Mouse (Mus musculus) MEL-GATA-1-ER (cell line): ENCODE data around the gene Dtd1.

Experiments used
- DNase-seq: peaks from one replicate; pipeline ENCODE4 v3.0.0-alpha.2; 2012; ENCODE audit warnings: low read depth; ENCODE audit errors: extremely low read depth

Dtd1 gene

DNA sequence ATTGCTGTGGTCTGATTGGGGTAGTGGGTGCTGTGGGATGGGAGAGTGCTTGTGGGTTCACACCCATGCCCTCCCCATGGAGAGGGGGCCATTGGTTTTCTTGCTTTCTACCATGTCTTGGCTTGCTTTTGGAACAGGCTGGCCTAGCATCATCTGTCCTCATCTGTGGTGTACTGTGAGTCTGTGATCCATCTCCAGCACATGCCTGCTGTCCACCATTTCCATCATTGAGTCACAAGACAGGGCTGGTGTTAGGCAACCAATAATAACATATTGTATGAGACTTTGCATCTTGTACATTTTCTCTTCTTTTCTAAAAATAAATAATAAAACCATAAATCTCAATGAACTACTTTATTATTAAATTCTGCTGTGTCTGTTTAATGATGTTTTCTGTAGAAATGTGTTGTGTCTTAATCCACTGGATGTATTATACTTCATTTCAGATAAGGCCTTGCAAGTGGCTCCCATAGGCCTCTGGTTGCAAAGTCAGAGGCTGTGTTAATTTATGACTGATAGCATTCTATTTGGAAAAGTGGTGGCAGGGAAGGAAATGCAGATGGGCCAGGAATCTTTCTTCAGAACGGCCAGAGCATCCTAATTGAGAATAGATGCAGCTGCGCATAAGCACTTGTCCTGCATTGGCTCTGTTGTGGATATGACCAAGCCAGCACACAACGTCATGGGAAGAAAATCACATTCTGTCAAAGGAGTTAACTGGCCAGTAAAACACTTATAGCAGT lies 168.8 kb downstream of the Dtd1 start:
- no peak for DNase-seq

DNA sequence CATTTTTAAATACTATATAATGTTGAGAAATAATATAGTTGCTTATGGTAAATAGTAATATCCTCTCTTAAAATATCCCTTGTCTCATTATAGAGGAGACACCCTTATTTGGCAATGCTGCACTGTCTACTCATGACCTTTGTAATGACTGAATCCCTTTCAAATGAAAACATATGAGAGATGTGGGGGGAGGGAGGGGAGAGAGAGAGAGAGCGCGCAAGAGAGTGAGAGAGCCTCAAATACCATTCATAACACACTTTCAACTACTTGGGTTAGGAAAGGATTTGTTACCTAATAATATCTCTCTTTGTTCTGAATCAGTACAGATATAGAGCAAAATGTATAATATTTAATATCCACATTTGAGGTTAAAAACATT lies 169.4 kb downstream of the Dtd1 start:
- no peak for DNase-seq

DNA sequence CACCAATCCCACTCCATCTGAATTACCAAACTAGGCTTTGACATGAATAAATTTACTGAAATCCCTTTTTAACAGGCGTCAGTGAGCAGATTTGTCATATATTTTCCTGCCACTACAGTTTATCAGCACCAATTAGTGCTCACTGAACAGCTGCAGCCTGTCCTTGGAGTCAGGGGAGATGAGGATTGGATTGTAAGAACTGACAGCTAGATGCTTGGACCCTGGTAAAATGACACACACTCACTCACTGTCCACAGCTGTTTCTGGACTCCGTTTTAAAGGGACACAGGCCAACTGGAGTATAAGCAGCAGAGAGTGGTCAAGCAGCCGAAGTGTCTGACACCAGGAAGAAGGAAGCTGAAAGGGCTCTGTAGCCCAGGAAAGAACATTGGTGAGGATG lies 169.9 kb downstream of the Dtd1 start:
- DNase-seq: no peak

DNA sequence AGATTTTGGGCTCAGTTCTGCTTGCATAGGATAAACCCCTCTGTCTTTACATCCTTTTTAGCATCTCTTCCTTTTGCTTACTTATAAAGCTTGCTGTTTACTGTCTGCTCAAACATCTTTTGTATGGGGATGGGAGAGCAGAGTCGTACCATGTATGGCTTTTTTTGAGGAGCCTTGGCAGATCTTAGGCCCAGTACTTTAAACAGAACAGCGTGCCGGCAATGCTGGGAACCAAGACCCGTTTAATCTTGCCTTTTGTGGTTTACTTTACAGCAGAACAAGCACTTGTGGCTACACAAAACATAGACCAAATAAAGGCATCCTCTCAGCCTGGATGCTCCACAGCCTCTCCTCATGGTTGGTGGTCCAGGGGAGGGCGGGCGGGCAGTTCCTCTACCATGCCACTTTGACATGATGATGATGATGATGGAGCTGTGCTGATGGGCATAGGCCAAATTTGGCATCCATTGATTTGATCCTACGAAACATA lies 170.8 kb downstream of the Dtd1 start:
- no peak for DNase-seq

DNA sequence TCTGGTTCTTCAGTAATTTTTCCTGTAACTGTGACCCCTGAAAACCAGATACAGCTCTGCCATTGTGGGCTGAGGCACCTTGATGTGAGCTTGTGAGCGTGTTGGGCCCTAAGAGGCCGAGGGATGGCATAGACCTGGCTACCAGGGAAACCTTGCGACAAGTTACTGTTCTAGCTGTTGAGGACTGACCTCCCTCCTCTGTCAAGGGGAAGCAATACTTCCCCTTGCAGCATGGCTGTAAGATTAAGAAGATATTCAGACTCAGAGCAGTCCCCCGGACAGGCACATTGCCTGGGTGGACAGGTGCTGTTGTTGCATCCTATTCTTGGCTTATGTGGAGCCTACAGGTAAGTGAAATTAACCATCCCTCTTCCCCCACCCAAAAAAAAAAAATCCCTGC lies 172.1 kb downstream of the Dtd1 start:
- no peak for DNase-seq

DNA sequence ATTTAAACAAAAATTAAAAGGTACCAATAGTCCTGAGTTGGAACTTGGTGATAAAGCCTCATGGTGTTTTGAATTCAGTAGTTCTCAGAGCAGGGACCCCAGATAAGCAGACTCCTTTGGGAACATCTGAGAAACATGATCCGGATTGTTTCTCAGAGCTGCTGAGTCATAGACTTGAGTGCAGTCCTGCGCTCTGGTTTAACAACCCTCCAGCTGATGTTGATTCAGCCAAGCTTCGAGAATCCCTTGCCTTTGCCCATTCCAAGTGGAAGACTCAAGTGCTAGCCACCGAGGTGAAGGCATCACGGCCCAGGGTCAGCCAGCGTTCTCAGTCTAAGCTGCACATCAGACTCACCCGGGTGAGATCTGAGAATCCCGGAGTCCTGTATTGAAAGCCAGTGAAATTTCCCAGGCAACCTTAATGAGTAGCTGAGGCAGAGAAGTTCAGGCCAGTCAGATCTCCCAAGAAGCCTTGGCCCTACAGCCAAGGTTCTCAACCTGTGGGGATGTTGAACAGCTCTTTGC lies 175.0 kb downstream of the Dtd1 start:
- DNase-seq: no peak

DNA sequence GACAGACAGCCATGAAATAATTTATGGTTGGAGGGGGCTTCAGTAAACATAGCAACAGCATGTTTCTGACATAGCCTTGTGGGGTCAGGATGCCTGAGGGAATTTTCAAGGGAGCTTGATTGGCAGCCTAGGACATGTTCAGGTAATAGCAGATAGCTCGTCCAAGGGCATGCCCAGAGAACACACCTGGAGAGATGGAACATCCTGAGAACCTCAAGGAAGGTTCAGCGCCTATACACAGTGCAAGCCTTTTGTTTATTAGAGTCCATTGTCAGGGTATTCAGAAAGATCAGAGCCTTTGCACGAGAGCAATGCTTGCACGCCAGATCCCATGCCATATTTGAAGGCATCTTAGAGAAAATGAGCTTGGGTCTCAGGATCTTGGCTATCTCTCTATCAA lies 175.9 kb downstream of the Dtd1 start:
- no peak for DNase-seq

DNA sequence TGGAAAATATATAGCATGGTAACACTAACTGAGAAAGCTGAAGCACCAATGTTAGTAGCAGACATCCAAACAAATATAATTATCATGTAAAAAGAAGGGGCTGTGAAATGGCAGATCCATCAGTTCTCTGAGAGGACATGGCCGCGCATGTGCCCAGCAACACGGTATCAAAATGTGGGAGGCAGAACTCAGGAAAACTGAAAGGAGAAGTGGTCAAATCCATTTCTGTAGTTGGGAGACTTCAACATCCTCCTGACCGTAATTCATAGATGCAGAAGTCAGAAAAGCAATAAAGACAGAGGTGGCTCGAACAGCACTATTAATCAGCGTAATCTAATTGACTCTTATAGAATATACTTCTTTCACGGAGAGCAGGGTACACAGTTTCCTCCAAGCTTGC lies 179.6 kb downstream of the Dtd1 start:
- DNase-seq: no peak

DNA sequence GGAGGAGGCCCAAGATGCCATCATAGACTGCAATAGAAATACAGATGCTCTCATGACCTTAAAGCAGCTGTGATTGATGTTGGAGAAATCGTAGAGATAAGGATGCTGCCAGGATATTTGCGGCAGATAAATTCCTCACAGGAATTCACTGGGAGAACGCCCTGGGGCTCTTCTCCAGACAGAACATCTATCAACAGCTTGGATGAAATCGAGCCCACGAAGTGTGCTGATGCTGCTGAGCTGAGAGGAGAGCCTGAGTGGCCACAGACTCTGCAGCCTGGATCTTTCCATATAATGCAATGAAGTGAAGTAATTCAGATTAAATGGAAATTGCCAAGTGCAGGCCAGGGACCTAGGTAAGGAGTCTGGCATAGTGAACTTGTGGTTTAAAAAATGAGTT lies 181.0 kb downstream of the Dtd1 start:
- DNase-seq: no peak

DNA sequence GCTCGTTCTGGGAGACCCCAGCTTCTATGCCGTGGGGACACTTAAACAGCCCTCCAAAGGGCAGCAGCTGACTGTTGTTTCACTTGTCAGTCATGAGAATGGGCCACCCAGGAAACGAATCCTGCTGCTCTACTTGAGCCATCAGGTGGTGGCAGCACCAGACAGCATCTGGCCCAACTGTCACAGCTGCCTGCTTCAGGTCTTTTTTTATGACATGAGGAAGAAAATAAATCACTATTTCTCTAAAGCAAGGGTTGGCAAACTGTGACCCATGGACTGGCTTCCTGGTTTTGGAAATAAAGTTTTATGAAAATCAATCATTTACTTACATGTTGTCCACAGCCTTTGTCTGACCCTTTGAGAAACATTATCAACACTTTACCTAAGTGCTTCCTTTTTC lies 182.2 kb downstream of the Dtd1 start:
- DNase-seq: no peak

DNA sequence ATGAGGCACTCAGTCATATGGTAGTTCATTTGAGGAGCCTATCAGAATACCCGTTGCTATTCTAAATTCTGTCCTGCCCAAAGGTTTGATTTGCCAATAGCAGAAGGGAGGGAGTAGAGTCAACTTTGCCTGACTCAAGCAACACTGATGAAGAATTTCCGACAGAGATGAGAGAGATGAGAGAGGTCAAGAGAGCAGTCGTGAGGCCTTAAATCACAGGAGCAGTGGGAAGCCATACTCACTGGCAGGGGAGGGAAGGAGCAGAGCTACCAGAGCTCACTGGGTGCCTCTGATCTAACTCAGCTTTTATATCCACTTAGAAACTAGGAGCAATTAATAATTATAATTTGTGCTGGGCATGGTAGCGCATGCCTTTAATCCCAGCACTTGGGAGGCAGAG lies 182.8 kb downstream of the Dtd1 start:
- no peak for DNase-seq

DNA sequence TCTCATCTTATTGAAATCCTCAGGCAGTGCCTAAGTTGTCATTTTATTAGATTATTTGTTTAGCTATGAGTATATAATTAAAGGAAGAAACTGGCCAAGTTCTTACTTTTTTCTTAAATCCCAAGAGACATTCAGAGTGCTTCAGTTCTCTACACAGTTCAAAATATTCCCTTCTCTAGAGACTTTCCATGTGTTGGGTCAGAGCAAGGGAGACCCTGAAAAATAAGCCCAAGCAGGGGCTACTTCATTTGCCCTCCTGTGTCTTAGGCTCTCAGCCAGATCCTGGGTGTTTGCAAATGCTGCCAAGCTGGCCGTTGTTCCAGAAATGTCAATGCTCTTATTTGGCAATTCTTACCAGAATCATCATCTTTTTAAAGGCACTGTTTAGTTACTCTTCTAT lies 183.5 kb downstream of the Dtd1 start:
- DNase-seq: no peak

DNA sequence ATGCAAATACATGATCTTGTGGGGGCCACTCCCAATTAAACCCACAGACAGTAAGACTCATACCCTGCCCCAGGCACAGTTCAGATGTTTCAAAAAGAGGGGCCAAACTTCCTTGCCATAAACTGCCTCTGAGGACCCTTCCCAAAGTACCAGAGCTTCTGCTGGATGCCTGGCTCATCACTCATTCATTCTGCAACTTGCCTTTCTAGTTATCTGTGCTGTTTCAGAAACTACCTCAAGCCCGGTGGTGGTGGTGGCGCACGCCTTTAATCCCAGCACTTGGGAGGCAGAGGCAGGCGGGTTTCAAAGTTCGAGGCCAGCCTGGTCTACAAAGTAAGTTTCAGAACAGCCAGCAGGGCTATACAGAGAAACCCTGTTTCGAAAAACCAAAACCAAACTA lies 184.1 kb downstream of the Dtd1 start:
- no peak for DNase-seq

DNA sequence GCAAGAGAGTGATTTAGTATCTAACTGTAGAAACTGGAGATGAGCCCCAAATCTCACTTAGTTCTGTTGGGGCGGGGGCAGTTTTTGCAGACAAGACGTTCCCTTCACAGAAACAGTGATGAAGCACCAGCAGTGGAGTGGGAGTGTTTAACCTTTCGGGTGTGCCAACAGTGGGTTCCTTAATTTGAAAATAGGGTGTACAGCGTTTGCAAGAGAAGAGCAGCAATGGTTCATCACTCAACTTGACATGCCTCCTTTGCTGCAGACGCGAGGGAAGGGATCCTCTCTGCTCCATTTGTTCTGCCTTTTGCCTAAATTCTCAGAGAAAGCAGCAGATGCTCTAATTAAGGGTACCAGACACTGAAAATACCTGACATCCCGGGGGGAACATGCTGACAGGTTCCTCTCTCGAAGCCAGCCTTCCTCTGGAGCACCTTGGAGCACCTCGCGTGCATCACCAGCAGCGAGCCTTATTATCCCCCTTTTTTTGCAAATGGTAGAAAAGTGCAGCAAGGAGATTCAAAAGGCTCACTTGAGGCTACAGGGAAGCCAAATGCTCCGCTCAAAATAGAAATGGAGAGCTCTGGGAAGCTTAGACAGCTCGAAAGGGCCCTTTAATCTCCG lies 192.1 kb downstream of the Dtd1 start:
- DNase-seq: no peak

DNA sequence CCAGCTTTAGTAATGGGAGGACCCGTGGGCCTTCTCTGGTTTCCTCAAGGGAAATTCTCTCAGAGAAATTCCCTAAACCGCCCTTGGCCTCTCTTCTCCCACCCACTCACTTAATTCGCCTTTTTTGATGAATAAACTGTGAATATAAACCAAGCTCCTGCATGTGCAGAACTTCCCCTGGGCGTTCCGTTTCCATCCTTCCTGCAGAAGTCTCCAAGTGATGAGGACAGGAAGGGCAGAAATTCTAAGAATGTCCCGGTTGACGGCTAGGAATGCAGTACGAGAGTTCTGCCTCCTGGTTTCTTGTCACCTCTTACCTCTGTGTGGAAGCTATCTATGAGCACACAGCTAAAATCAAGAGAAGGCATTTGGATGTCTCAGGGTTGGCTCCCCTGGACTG lies 197.8 kb downstream of the Dtd1 start:
- DNase-seq: no peak

DNA sequence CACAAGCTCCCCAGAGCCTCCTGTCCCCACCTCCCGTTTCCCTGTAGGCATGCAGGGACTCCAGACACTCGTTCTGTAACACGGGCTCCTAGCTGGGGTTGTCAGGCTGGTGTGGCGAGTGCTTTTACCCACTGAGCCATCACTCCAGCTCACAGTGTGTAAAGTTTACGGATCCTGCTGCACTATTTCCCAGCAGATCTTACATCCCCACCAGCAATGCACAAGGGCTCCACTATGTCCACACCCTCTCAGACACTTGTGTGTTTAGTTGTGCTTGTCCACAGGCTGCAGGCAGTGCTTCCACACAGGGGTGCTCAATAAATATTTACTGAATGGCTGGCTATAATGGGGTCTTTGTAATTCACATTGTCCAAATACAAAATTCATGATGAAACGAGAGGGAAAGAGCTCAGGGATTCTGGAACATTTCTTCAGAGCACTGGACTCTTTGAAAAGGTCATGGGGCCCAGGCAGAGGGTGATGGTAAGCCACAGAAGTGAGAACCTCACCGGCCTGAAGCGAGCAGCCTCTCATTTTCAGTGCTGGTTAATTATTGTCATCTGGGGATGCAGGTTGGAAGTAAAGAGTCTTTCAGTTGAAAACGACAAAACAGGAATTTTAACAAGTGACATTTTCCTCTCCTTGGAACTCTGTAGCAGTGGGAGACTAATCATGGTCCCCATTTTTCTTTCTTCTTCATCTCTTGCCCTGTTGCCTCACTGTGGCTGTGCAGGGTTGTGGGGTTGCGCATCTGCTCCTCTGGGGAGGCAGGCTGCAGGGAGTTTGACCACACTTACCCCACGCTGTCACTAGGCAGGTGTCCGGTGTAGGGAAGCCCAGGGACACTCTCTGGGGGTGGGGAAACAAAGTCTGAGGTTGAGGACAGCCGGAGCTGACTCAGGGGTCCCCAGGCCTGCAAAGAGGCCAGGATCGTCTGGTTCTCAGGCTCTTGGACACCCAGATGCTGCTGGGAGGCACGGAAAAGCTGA lies 208.4 kb downstream of the Dtd1 start:
- DNase-seq: no peak
